Mouse (Mus musculus) neural tube, embryonic 15.5 days (tissue): ENCODE results near the gene Ces1h. TPM values are rescaled to one million over a fixed set of nuclear protein-coding genes. Genes with fewer than 3 reads are reported as not detected.
"Not testable (repeated sequence)": the region's sequence is repeated elsewhere in the genome, so short reads cannot be mapped to it uniquely, and the experiment has no call there.

Experiments used
- ATAC-seq: fragments of 200-750 bp; cut with Nextera tagmentation; 2 replicates; pipeline ENCODE4 v1.8.0; 2017; ENCODE audit warnings: mild to moderate bottlenecking, moderate TSS enrichment, moderate library complexity; ENCODE audit not compliant: low FRiP score
- H3K27ac ChIP-seq: fragments of 300-500 bp; sonication (generic); replicated peaks from 2 replicates; pipeline ENCODE4 v1.5.1; 2015; ENCODE audit warnings: mild to moderate bottlenecking, inconsistent platforms
- H3K27me3 ChIP-seq: fragments of 300-500 bp; sonication (generic); replicated peaks from 2 replicates; pipeline ENCODE4 v1.6.1; 2015; ENCODE audit warnings: inconsistent platforms
- H3K36me3 ChIP-seq: fragments of 300-500 bp; sonication (generic); 2 replicates; pipeline ENCODE4 v1.6.1; 2015; ENCODE audit warnings: inconsistent platforms
- H3K4me1 ChIP-seq: fragments of 300-500 bp; sonication (generic); 2 replicates; pipeline ENCODE4 v1.6.1; 2015; ENCODE audit warnings: inconsistent platforms
- H3K4me2 ChIP-seq: fragments of 300-500 bp; sonication (generic); 2 replicates; pipeline ENCODE4 v1.6.1; 2015; ENCODE audit warnings: inconsistent platforms, mild to moderate bottlenecking, moderate library complexity
- H3K4me3 ChIP-seq: fragments of 300-500 bp; sonication (generic); replicated peaks from 2 replicates; pipeline ENCODE4 v1.5.1; 2015; ENCODE audit warnings: mild to moderate bottlenecking, inconsistent platforms
- H3K9ac ChIP-seq: fragments of 300-500 bp; sonication (generic); replicated peaks from 2 replicates; pipeline ENCODE4 v1.6.1; 2015; ENCODE audit warnings: mild to moderate bottlenecking, inconsistent platforms
- H3K9me3 ChIP-seq: fragments of 300-500 bp; sonication (generic); replicated peaks from 2 replicates; pipeline ENCODE4 v1.6.1; 2016; ENCODE audit warnings: inconsistent platforms
- WGBS: fragments of 180-500 bp; shearing (Covaris S2); methylation state at CpG from one replicate; pipeline ENCODE4 v1.1.7; 2015; ENCODE audit warnings: mixed read lengths; 5-methylcytosine and 5-hydroxymethylcytosine counted together
- polyA plus RNA-seq: library from polyadenylated mRNA; unstranded; fragments of >200 nt; fragmentation: Nextera tagmentation; extraction: Ambion mirVana; gene quantifications from 2 replicates; pipeline ENCODE4 v1.2.1, GENCODE M21; 2015

Gene Ces1h
- polyA plus RNA-seq = not detected in 2 replicates

DNA sequence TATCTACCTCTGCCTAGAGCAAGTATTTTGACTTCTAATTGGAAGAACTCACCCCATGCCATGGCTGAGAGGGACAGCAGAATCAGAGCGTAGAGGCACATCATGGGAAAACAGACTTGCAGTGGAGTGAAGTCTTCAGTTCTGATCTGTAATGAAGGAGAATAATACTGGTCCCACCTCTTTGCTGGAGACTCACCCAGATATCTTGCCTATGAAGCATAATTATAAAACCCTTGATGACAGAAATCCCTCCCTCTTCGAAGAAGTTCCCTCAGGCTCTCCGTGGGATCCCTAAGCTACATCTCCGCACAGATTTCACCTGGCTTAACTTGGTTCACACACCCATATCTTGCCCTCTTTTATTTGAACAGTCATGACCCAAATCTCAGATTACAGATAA lies at the start of gene Ces1h:
Ces1h (minus strand) TSS at position 101 of the 400 bp plus-strand sequence.
- ATAC-seq = no peak
- H3K36me3 ChIP-seq = no peaks in the 10 kb centered on the region
- H3K4me2 ChIP-seq = no peak within 1 kb of the TSS
- H3K9me3 ChIP-seq = no peaks in the 10 kb centered on the region
- H3K27me3 ChIP-seq = no peaks in the 10 kb centered on the region
- no peaks in the 10 kb centered on the region for H3K4me1 ChIP-seq
- H3K4me3 ChIP-seq = no peak within 1 kb of the TSS
- no peak within 1 kb of the TSS for H3K27ac ChIP-seq
- WGBS = 93% methylated on average over 4 of the region's 4 CpGs
- H3K9ac ChIP-seq = no peak within 1 kb of the TSS

DNA sequence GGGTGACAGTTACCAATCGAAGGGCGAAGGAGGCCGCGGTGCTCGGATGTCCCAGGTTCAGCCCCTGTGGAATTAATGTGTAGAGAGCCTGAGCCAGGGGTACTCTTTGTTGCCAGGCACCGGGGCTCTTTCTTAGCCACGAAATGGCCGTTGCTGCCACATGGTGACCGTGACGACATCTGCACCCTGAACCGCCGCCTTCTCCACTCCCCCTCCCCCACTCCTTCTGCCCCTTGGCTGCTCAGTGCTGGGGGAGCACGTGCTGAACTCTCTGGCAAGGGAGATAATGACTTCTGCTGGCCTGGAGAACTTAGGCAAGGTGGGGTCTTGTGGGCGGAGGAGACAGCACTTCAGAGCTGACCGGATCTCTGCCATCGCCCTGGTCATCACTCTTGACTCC lies 47.7 kb upstream of the Ces1h start:
- Histone ChIP-seq H3K4me1 (0 out of 2 replicates have a peak, but pooled peaks cover 2% of the 10 kb centered on the region), H3K27ac (no peak overlapping the region), H3K9ac (no peak overlapping the region), H3K4me2 (no peak overlapping the region), H3K27me3 (no peaks in the 10 kb centered on the region), H3K4me3 (no peak overlapping the region), H3K9me3 (no peaks in the 10 kb centered on the region), H3K36me3 (no peaks in the 10 kb centered on the region)
- ATAC-seq = no peak
- WGBS = 80% methylated on average over 16 of the region's 16 CpGs

DNA sequence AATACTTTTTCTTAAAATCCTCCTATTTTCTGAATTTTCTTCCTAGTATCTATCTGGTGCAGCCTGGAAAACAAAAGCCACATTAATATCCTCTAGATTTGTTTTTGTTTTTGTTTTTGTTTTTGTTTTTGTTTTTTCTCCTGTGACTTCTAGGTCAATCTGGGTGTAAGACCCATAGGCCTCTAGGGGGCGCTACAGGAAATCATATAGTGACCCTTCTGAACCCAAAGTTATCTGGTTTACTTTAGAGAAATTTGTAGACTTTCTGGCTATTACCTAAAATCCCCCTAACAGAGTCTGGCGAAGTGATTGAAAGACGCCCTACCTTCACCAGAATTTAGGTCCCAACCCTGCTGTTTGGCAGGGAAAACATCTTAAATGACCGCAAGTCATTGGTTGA lies 35.9 kb upstream of the Ces1h start:
- Histone ChIP-seq H3K9ac (no peak overlapping the region), H3K27ac (no peak overlapping the region), H3K9me3 (no peaks in the 10 kb centered on the region), H3K4me1 (no peaks in the 10 kb centered on the region), H3K27me3 (no peaks in the 10 kb centered on the region), H3K4me2 (no peak overlapping the region), H3K36me3 (no peaks in the 10 kb centered on the region), H3K4me3 (no peak overlapping the region)
- 74% methylated on average over 4 of the region's 4 CpGs for WGBS
- ATAC-seq = no peak

DNA sequence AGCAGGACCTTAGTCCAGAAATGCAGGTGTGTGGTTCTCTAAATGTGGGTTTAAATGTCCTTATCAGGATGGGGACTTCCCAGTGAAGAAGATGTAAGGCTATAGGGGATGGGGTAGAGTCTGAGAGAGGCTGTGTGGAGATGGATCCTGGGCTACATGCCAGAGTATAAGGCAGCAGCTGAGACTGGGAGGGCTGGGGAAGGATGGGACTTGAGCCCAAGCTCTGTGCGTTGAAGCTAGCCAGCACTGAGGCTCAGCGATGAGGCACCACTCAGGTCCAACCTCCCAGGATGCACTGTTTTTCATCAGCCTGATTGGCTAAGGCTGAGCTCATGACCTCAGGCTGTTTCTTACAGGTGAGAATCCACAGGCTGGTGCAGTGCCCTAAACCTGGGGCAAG lies 29.3 kb upstream of the Ces1h start:
- Histone ChIP-seq H3K27me3 (no peaks in the 10 kb centered on the region), H3K4me2 (no peak overlapping the region), H3K9ac (no peak overlapping the region), H3K27ac (no peak overlapping the region), H3K4me1 (no peaks in the 10 kb centered on the region), H3K36me3 (no peaks in the 10 kb centered on the region), H3K9me3 (no peaks in the 10 kb centered on the region), H3K4me3 (no peak overlapping the region)
- no peak for ATAC-seq
- 88% methylated on average over 2 of the region's 2 CpGs for WGBS

DNA sequence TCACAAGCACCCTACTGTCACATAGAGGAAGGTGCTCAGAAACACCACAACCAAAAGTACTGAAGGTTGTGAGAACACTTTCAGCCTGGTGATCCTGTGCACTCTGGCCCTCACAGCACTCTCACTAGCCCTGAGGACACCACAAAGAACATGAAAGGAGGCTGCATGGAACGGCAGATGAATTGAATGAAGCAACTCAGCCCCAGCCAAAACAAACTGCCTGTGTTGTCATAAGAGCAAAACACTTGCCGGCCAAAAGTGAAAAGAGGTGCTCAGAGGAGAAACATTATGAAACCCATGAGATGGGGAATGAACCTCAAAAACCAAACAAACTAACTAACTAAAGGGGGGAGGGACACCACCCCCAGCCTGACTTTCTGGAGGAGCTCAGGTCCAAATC lies 20.2 kb upstream of the Ces1h start:
- Histone ChIP-seq H3K9ac (no peak overlapping the region), H3K36me3 (no peaks in the 10 kb centered on the region), H3K4me1 (no peaks in the 10 kb centered on the region), H3K27ac (no peak overlapping the region), H3K4me3 (no peak overlapping the region), H3K9me3 (no peaks in the 10 kb centered on the region), H3K27me3 (no peaks in the 10 kb centered on the region), H3K4me2 (no peak overlapping the region)
- WGBS = 83% methylated on average over 2 of the region's 2 CpGs
- no peak for ATAC-seq

DNA sequence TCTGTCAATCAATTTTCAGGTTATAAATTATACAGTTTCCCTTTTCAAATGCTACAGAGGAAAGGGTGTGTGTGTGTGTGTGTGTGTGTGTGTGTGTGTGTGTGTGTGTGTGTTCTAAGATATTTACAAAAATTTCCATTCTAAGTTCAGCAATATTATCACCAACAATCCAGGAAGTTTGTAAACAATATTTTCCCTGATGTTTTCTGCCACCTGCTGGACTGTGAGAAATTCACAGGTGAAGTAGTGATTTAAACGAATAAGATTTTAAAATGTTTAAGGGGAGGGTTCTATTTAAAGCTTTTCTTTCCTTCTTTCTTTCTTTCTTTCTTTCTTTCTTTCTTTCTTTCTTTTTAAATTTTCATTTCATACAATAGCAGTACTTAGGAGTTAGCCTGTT lies 18.5 kb upstream of the Ces1h start:
- Histone ChIP-seq H3K27ac (no peak overlapping the region), H3K27me3 (no peaks in the 10 kb centered on the region), H3K4me1 (no peaks in the 10 kb centered on the region), H3K4me3 (no peak overlapping the region), H3K36me3 (no peaks in the 10 kb centered on the region), H3K4me2 (no peak overlapping the region), H3K9me3 (no peaks in the 10 kb centered on the region), H3K9ac (no peak overlapping the region)
- no peak for ATAC-seq
- 50% methylated on average over 1 of the region's 1 CpGs for WGBS

DNA sequence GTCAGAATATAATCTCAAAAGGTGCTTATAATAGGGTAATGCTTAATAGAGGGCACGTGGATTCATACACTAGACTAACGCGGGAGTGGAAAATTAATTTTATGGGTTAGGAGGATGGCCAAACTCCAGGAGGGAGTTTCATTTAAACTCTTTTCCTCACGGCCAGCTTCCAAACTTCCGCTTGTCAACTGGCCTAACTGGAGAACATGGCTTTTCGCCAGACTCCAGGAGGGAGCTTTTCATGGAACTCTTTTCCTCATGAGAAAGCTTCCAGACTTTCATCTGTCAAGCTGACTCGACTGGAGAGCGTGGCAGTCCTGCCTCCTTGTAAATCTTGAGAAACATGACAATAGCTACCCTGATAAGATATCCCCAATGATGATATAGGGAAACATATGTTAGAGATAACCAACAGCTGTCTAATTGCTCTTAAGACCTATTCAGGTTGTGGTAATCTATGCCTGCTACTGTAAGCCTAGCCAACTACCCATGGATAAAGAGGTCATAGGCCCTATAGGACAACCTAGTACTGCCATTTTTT lies 14.6 kb upstream of the Ces1h start:
- not testable (repeated sequence) for H3K27ac ChIP-seq, H3K4me2 ChIP-seq, H3K27me3 ChIP-seq, H3K4me1 ChIP-seq, ATAC-seq, H3K9me3 ChIP-seq, H3K9ac ChIP-seq, H3K36me3 ChIP-seq, H3K4me3 ChIP-seq
- 32% methylated on average over 8 of the region's 8 CpGs for WGBS

DNA sequence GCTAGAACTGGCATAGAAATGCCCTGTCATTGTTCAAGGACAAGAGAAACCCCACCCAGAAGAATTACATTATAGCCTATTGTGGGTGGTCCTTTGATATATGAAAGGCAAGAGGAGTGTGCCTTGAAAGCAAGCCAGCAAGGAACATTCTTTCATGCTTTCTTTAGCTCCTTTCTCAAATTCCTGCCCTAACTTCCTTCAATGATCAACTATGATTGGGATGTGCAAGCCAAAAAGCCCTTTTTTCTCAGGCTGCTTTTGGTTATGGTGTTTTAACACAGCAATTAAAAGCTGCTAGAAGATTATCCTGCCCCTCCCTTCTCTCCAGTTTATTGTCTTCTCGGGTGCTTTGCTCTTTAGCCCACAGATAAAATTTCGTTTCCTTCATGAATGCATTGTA lies 10.0 kb downstream of the Ces1h start:
- no peak overlapping the region for H3K4me3 ChIP-seq
- no peak overlapping the region for H3K27ac ChIP-seq
- no peaks in the 10 kb centered on the region for H3K27me3 ChIP-seq
- H3K4me2 ChIP-seq = no peak overlapping the region
- WGBS = 27% methylated on average over 2 of the region's 2 CpGs
- H3K9me3 ChIP-seq = no peaks in the 10 kb centered on the region
- no peak overlapping the region for H3K9ac ChIP-seq
- no peaks in the 10 kb centered on the region for H3K36me3 ChIP-seq
- no peak for ATAC-seq
- no peaks in the 10 kb centered on the region for H3K4me1 ChIP-seq

DNA sequence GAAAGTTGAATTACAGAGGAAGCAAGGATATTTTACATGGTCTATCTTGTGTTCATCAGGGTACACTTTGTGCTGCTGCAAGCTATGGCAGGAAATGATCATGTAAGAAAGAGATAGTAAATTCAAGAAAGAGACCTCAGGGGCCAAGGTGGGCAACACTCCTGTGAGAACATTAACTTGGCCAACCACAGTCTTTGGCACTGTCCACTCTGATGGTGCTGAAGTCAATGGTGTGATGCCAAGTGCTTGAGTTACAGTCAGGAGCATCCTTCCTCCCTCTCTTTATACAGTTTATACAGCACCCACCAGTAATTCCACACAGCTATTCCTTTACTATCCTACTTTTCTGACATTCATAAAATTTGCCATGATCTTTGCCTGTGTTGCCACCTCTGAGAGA lies 19.4 kb downstream of the Ces1h start:
- no peaks in the 10 kb centered on the region for H3K27me3 ChIP-seq
- H3K27ac ChIP-seq = no peak overlapping the region
- H3K4me3 ChIP-seq = no peak overlapping the region
- H3K36me3 ChIP-seq = no peaks in the 10 kb centered on the region
- no peak overlapping the region for H3K4me2 ChIP-seq
- no peaks in the 10 kb centered on the region for H3K4me1 ChIP-seq
- H3K9ac ChIP-seq = no peak overlapping the region
- no peak for ATAC-seq
- H3K9me3 ChIP-seq = no peaks in the 10 kb centered on the region

DNA sequence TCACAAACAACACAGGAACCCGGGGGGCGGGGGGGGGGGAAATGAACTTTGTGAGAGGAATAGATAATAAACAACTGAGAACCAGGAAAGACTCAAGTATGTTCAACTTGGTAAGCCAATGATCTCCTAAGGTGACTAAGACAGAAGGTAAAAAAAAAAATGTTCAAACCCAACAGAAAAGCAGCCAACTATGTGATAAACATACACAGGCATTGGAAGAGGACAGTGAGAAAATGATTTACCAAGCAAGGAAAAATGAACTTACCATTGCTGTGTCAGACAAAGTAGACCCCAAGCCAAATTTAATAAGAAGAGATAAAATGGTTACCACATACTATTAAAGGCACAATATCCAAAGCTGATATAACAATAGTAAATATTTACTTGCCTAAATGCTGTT lies 40.0 kb downstream of the Ces1h start:
- no peak for ATAC-seq
- Histone ChIP-seq H3K27me3 (no peaks in the 10 kb centered on the region), H3K4me1 (no peaks in the 10 kb centered on the region), H3K9ac (no peak overlapping the region), H3K4me2 (no peak overlapping the region), H3K4me3 (no peak overlapping the region), H3K36me3 (no peaks in the 10 kb centered on the region), H3K27ac (no peak overlapping the region), H3K9me3 (no peaks in the 10 kb centered on the region)
- 84% methylated on average over 2 of the region's 2 CpGs for WGBS

DNA sequence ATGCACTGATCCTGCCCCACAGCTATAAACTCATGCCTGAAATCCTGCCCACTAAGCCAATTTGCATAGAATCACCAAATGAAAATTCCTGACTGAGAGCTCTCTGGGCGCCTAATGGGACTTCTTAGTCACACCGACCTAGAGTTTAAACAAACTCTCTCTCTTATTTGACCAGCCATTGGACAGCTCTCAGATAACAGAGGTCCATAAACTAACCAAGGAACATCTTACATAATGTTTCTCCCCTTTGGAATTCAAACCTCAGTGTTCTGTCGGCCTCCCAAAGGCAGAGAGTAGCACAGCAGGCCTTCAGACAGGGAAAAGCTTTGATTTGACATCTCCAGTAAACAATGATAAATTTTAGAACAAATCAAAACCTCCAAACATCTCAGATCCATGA lies 42.3 kb downstream of the Ces1h start, which contains the start of gene Ces1g:
Ces1g (minus strand) TSS at position 102 of the 400 bp plus-strand sequence.
- ATAC-seq = no peak
- Histone ChIP-seq H3K4me1 (no peaks in the 10 kb centered on the region), H3K4me3 (no peak within 1 kb of the TSS), H3K4me2 (no peak within 1 kb of the TSS), H3K27me3 (no peaks in the 10 kb centered on the region), H3K9ac (no peak within 1 kb of the TSS), H3K36me3 (no peaks in the 10 kb centered on the region), H3K27ac (no peak within 1 kb of the TSS), H3K9me3 (no peaks in the 10 kb centered on the region)
- 58% methylated on average over 3 of the region's 3 CpGs for WGBS

DNA sequence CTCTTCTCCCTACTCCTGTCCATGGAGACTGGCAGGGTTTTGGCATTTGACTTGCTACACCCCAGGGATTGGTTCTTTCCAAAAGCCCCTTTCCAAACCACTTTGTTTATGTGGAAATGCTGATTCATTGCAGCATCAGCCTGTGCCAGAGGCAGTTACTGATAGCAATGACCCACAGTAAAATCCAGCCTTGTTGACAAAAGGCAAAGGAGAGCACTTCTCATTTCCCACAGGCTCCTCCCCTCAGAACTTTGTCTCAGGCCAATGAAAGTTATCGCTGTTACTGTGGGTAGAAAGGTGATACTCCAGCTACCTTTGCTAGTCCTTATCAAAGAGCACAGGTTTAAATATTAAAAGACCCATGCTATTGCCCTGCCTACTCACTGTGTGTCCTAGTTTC lies 46.8 kb downstream of the Ces1h start:
- 89% methylated on average over 1 of the region's 1 CpGs for WGBS
- H3K27me3 ChIP-seq = no peaks in the 10 kb centered on the region
- no peak for ATAC-seq

DNA sequence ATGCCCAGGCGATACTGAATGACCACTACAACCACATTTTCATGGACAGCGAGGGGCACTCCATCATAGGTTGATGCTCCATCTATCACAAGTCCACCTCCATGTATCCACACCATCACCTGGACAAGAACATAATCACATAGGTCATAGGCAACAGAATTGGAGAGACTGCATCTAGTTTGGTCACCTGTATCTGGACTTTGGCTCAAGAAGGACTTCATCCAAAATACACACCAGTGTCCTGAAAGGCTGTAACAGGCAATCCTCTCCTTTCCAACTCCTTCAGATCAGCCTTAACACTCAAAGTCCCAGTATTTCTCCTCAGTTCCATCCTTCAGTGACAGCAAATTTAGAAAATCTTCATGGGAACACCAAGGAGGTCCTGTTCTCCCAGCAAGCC lies 48.4 kb downstream of the Ces1h start:
- no peaks in the 10 kb centered on the region for H3K4me1 ChIP-seq
- no peaks in the 10 kb centered on the region for H3K36me3 ChIP-seq
- H3K4me3 ChIP-seq = no peak overlapping the region
- 96% methylated on average over 2 of the region's 2 CpGs for WGBS
- H3K27ac ChIP-seq = no peak overlapping the region
- no peak overlapping the region for H3K9ac ChIP-seq
- H3K9me3 ChIP-seq = no peaks in the 10 kb centered on the region
- no peaks in the 10 kb centered on the region for H3K27me3 ChIP-seq
- H3K4me2 ChIP-seq = no peak overlapping the region
- ATAC-seq = no peak

More for the DNA sequence above, 46.8 kb downstream of the Ces1h start:
- Histone ChIP-seq H3K4me1 (no peaks in the 10 kb centered on the region), H3K9ac (no peak overlapping the region), H3K36me3 (no peaks in the 10 kb centered on the region), H3K4me2 (no peak overlapping the region), H3K4me3 (no peak overlapping the region), H3K27ac (no peak overlapping the region), H3K9me3 (no peaks in the 10 kb centered on the region)
